19 mouse cellular contexts compared by ENCODE assay signal in genomic region chrX:9240737-9241591, GRCm38 (mm10). TPM values are rescaled to one million over a fixed set of nuclear protein-coding genes. Genes with fewer than 3 reads are reported as not detected.
DNase-seq lines count a peak whose midpoint lies in the region; ATAC-seq and TF ChIP-seq lines count a peak whose summit lies in the region.
"Had no signal": no experiment of that assay in that cellular context is flagged by ENCODE, and none has a peak within 500 bp of the region (broad histone marks: within the 10 kb centered on the region; RNA-seq: fewer than 3 reads in every experiment).

No protein-coding gene starts in this region.

- H3K36me3 ChIP-seq in forebrain, embryonic 15.5 days: no peaks in the 10 kb centered on the region
- H3K36me3 ChIP-seq in forebrain, embryonic 12.5 days (replicated peaks): no peaks in the 10 kb centered on the region
- H3K36me3 ChIP-seq in stomach, postnatal 0 days (ENCODE audit: control insufficient read depth, insufficient read depth, low read length): no peaks in the 10 kb centered on the region
- H3K36me3 ChIP-seq: G1E had no signal

- peak; percentile 38 for DNase-seq in urinary bladder, postnatal 14 days (ENCODE audit: low spot score)
- DNase-seq in urinary bladder, postnatal 4 days (ENCODE audit: low spot score in 2 of 2): no peak
- DNase-seq in cerebellum, adult 9-11 months: peak; percentile 81
- peak; percentile 26 for DNase-seq in stomach, postnatal 0 days (ENCODE audit: low spot score)
- DNase-seq in gastrocnemius, postnatal 4 days (ENCODE audit: low spot score in 2 of 2): no peak
- no peak for DNase-seq in c-Kit-positive CD71-positive TER-119-positive erythroid progenitor cells, embryonic 14.5 days (ENCODE audit: low spot score)
- DNase-seq: heart, postnatal 36 days; kidney, adult 11 months; liver; lung, adult 2 months; right cerebral cortex, adult 18-20 months had no signal

- no peak overlapping the region for H3K4me2 ChIP-seq in forebrain, embryonic 15.5 days (replicated peaks)
- no peak overlapping the region for H3K4me2 ChIP-seq in forebrain, embryonic 12.5 days
- no peak overlapping the region for H3K4me2 ChIP-seq in stomach, postnatal 0 days (replicated peaks; ENCODE audit: low read depth)
- H3K4me2 ChIP-seq: heart, embryonic 11.5 days had no signal

- H3K4me3 ChIP-seq in forebrain, embryonic 15.5 days: no peak overlapping the region
- no peak overlapping the region for H3K4me3 ChIP-seq in forebrain, embryonic 12.5 days (replicated peaks)
- H3K4me3 ChIP-seq in stomach, postnatal 0 days (ENCODE audit: low read depth, low read length): no peak overlapping the region

- no peaks in the 10 kb centered on the region for H3K27me3 ChIP-seq in forebrain, embryonic 15.5 days
- H3K27me3 ChIP-seq in forebrain, embryonic 12.5 days: no peaks in the 10 kb centered on the region
- no peaks in the 10 kb centered on the region for H3K27me3 ChIP-seq in stomach, postnatal 0 days (ENCODE audit: control insufficient read depth, insufficient read depth, low read length)

- peaks cover 14% of the 10 kb centered on the region; the same call in 1 of the 2 replicates for H3K4me1 ChIP-seq in forebrain, embryonic 15.5 days
- H3K4me1 ChIP-seq in forebrain, embryonic 12.5 days: no peaks in the 10 kb centered on the region
- no peaks in the 10 kb centered on the region for H3K4me1 ChIP-seq in stomach, postnatal 0 days (replicated peaks; ENCODE audit: control insufficient read depth, insufficient read depth)

- no peaks in the 10 kb centered on the region for H3K9me3 ChIP-seq in forebrain, embryonic 15.5 days
- H3K9me3 ChIP-seq in forebrain, embryonic 12.5 days: no peaks in the 10 kb centered on the region
- no peaks in the 10 kb centered on the region for H3K9me3 ChIP-seq in stomach, postnatal 0 days (ENCODE audit: control insufficient read depth, low read length)
- H3K9me3 ChIP-seq: G1E had no signal

- H3K9ac ChIP-seq in forebrain, embryonic 15.5 days (replicated peaks): no peak overlapping the region
- no peak overlapping the region for H3K9ac ChIP-seq in forebrain, embryonic 12.5 days
- no peak overlapping the region for H3K9ac ChIP-seq in stomach, postnatal 0 days (ENCODE audit: low read length)

- no peak for TF ChIP-seq EP300 in stomach, postnatal 0 days (optimal IDR thresholded peaks at IDR 0.05)

- TF ChIP-seq CTCF in stomach, postnatal 0 days (IDR thresholded peaks at IDR 0.05; ENCODE audit: low read depth): no peak

- no peak; the same call in 1 of the 2 replicates for ATAC-seq in forebrain, embryonic 15.5 days (replicated peaks)
- ATAC-seq in forebrain, embryonic 12.5 days (ENCODE audit: low FRiP score): no peak; the same call in 1 of the 2 replicates
- ATAC-seq in stomach, postnatal 0 days (ENCODE audit: low FRiP score, low TSS enrichment): peak; percentile 80

- WGBS in forebrain, embryonic 15.5 days: 45% methylated on average over 5 of the region's 5 CpGs
- WGBS in forebrain, embryonic 12.5 days: 67% methylated on average over 5 of the region's 5 CpGs
- 71% methylated on average over 5 of the region's 5 CpGs for WGBS in stomach, postnatal 0 days

- H3K27ac ChIP-seq in forebrain, embryonic 15.5 days (replicated peaks): 0 out of 2 replicates have a peak overlapping the region, but pooled peaks have one; percentile 34
- no peak overlapping the region for H3K27ac ChIP-seq in forebrain, embryonic 12.5 days
- no peak overlapping the region for H3K27ac ChIP-seq in stomach, postnatal 0 days (replicated peaks)

RNA-seq across cellular contexts. Expression of gene Gm14862, which starts 15.7 kb away (rescaled TPM):
- polyA plus RNA-seq in forebrain, embryonic 15.5 days (2015; fragmentation: Nextera tagmentation; extraction: Ambion mirVana): 0.26 TPM in 1 of 2 replicates, not detected in the other
- polyA plus RNA-seq in forebrain, embryonic 12.5 days (2016; fragmentation: Nextera tagmentation; extraction: Ambion mirVana): 0.29 and 0.33 TPM in 2 replicates
- 0.17 TPM in 1 of 2 replicates, not detected in the other for polyA plus RNA-seq in stomach, postnatal 0 days (2015; fragmentation: Nextera tagmentation; extraction: Ambion mirVana)
- not detected for total RNA-seq in gastrocnemius, postnatal 4 days (2021)
- total RNA-seq: G1E; gastrocnemius, adult 18-20 months; heart, postnatal 36 days; layer of hippocampus, adult 18-20 months; megakaryocyte progenitor cell, adult 5-6 weeks had no signal
- polyA plus RNA-seq: G1E; lung, adult 2 months; thymus, postnatal 0 days had no signal

RNA-seq across cellular contexts. Expression of gene Xk, which starts 31.6 kb away (rescaled TPM):
- polyA plus RNA-seq in forebrain, embryonic 15.5 days (2015; fragmentation: Nextera tagmentation; extraction: Ambion mirVana): 3.2 and 3.7 TPM in 2 replicates
- 3.9 and 4.2 TPM in 2 replicates for polyA plus RNA-seq in forebrain, embryonic 12.5 days (2016; fragmentation: Nextera tagmentation; extraction: Ambion mirVana)
- 2.0 and 2.5 TPM in 2 replicates for polyA plus RNA-seq in stomach, postnatal 0 days (2015; fragmentation: Nextera tagmentation; extraction: Ambion mirVana)
- 1 to 10 TPM; 4.5 TPM for total RNA-seq in gastrocnemius, postnatal 4 days (2021)

RNA-seq across cellular contexts. Expression of gene Lancl3, which starts 41.3 kb away (rescaled TPM):
- 8.0 TPM in 2 replicates for polyA plus RNA-seq in forebrain, embryonic 15.5 days (2015; fragmentation: Nextera tagmentation; extraction: Ambion mirVana)
- polyA plus RNA-seq in forebrain, embryonic 12.5 days (2016; fragmentation: Nextera tagmentation; extraction: Ambion mirVana): 2.5 and 2.8 TPM in 2 replicates
- polyA plus RNA-seq in stomach, postnatal 0 days (2015; fragmentation: Nextera tagmentation; extraction: Ambion mirVana): 0.61 and 0.87 TPM in 2 replicates
- under 1 TPM; 0.34 to 0.60 TPM for total RNA-seq in gastrocnemius, postnatal 4 days (2021)
- polyA plus RNA-seq: G1E had no signal

RNA-seq across cellular contexts. Expression of gene H2al1m, which starts 42.6 kb away (rescaled TPM):
- polyA plus RNA-seq in forebrain, embryonic 15.5 days (2015; fragmentation: Nextera tagmentation; extraction: Ambion mirVana): 0.36 TPM in 1 of 2 replicates, not detected in the other
- 0.83 TPM in 1 of 2 replicates, not detected in the other for polyA plus RNA-seq in forebrain, embryonic 12.5 days (2016; fragmentation: Nextera tagmentation; extraction: Ambion mirVana)
- 0.21 TPM in 1 of 2 replicates, not detected in the other for polyA plus RNA-seq in stomach, postnatal 0 days (2015; fragmentation: Nextera tagmentation; extraction: Ambion mirVana)
- not detected for total RNA-seq in gastrocnemius, postnatal 4 days (2021)
- total RNA-seq: layer of hippocampus, adult 18-20 months had no signal
- polyA plus RNA-seq: G1E; lung, adult 2 months; thymus, postnatal 0 days had no signal

Comparison
In these comparisons a context has a peak if more than half of its experiments do, and no peak if none do; other contexts are left out.
1. DNase-seq: peak in urinary bladder, postnatal 14 days (single experiment), cerebellum, adult 9-11 months (single experiment) and stomach, postnatal 0 days (single experiment); none in urinary bladder, postnatal 4 days (0 of 2), gastrocnemius, postnatal 4 days (0 of 2) and c-Kit-positive CD71-positive TER-119-positive erythroid progenitor cells, embryonic 14.5 days (single experiment).